Mouse (Mus musculus) ES-Bruce4 (cell line): ENCODE measurements around the gene Mmp14. TPM values are rescaled to one million over a fixed set of nuclear protein-coding genes. Genes with fewer than 3 reads are reported as not detected.

Experiments
- H3K27ac ChIP-seq: 2 replicates; pipeline ENCODE4 v1.5.1; 2012; ENCODE audit warnings: low read length, inconsistent platforms; ENCODE audit not compliant: insufficient read depth
- H3K27me3 ChIP-seq: 2 replicates; pipeline ENCODE4 v1.6.1; 2012; ENCODE audit warnings: mild to moderate bottlenecking, low read length, inconsistent platforms; ENCODE audit not compliant: control insufficient read depth, poor library complexity, insufficient read depth, severe bottlenecking
- H3K36me3 ChIP-seq: 2 replicates; pipeline ENCODE4 v1.6.1; 2012; ENCODE audit warnings: inconsistent platforms, mild to moderate bottlenecking, low read length, moderate library complexity; ENCODE audit not compliant: control insufficient read depth, poor library complexity, insufficient read depth, severe bottlenecking
- H3K4me1 ChIP-seq: one replicate; pipeline ENCODE4 v1.8.1; 2011; ENCODE audit warnings: low read length; ENCODE audit not compliant: control insufficient read depth, insufficient read depth
- H3K4me3 ChIP-seq: 2 replicates; pipeline ENCODE4 v1.5.1; 2011; ENCODE audit warnings: low read depth, mild to moderate bottlenecking, low read length
- H3K9ac ChIP-seq: 2 replicates; pipeline ENCODE4 v1.6.1; 2012; ENCODE audit warnings: low read depth, mild to moderate bottlenecking, inconsistent platforms; ENCODE audit not compliant: poor library complexity, severe bottlenecking
- H3K9me3 ChIP-seq: replicated peaks from 2 replicates; pipeline ENCODE4 v1.6.1; 2012; ENCODE audit warnings: mild to moderate bottlenecking, low read length, inconsistent platforms; ENCODE audit not compliant: control insufficient read depth, poor library complexity, insufficient read depth, severe bottlenecking
- CTCF ChIP-seq: IDR thresholded peaks from one replicate; pipeline ENCODE4 v1.8.1; 2011; ENCODE audit warnings: low read depth, low read length
- EP300 ChIP-seq: IDR thresholded peaks from 2 replicates; pipeline ENCODE4 v1.6.1; 2011; ENCODE audit warnings: low read depth, low read length; ENCODE audit not compliant: insufficient read depth
- POLR2A ChIP-seq: IDR thresholded peaks from one replicate; pipeline ENCODE4 v1.8.1; 2011; ENCODE audit warnings: low read length; ENCODE audit not compliant: insufficient read depth
- polyA plus RNA-seq: library from polyadenylated mRNA; stranded (reverse); fragments of >200 nt; gene quantifications from 2 replicates; pipeline ENCODE4 v1.2.4, GENCODE M21; 2011; ENCODE audit warnings: low read depth; ENCODE audit not compliant: missing spikeins, insufficient read depth, insufficient read length

The Mmp14 gene
- polyA plus RNA-seq, 1 experiment = 50.4 TPM

GRCm38 (mm10) chr14:54462146-54462545, 30.7 kb downstream of the Mmp14 start:
- Histone ChIP-seq H3K36me3 (no peaks in the 10 kb centered on the region), H3K27ac (no peak overlapping the region), H3K9me3 (no peaks in the 10 kb centered on the region), H3K4me3 (no peak overlapping the region), H3K27me3 (peaks cover 1% of the 10 kb centered on the region; the same call in 1 of the 2 replicates), H3K4me1 (no peaks in the 10 kb centered on the region), H3K9ac (no peak overlapping the region)
- TF ChIP-seq CTCF (no peak), EP300 (no peak), POLR2A (no peak)

DNA sequence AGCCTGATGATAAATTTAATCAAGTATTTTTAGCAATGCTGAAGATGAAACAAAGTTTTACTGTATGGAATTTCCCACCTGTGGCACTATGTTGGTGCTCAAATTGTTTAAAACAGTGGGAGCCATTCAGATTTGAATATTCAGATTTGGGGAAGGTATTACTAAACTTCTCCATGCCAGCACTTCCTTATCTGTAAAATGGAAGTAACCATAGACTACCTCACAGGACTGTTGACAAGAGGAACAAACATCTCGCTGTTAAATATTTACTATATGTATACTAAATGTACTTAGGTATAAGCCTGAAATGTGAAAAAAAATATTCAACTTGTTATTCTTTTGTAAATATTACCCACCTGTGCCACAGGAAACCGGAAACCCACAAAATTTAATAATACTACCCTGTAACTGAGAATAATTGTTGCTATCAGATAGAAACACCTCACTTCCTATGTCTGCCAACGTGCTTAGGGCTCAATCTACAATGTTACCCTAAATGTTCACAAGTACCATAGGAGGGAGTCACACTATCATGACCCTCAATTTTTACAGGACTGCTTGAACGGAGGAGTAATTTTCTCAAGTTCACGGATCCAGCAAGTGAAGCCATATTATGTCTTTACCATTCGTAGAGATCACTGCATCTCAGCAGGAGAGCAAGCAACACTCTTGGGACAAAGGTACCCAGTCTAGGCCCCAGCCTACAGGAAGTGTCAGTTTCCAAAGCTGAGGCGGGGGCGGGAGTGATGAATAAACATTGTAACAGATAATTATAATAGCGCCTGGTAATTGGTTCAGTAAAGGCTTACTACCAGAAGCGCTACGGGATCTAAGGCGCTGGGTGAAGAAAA, 31.9 kb downstream of the Mmp14 start:
- Histone ChIP-seq H3K4me3 (peak overlapping the region; percentile 59), H3K9ac (0 out of 2 replicates have a peak overlapping the region, but pooled peaks have one; percentile 84), H3K27ac (peak overlapping the region; percentile 68), H3K36me3 (no peaks in the 10 kb centered on the region), H3K4me1 (no peaks in the 10 kb centered on the region), H3K9me3 (no peaks in the 10 kb centered on the region), H3K27me3 (no peaks in the 10 kb centered on the region)
- TF ChIP-seq EP300 (no peak), POLR2A (no peak), CTCF (no peak)

GRCm38 (mm10) chr14:54463959-54464292, 32.5 kb downstream of the Mmp14 start, which contains the start of gene Lrp10:
Gene Lrp10, plus strand, starts transcription at chr14:54464137.
- Histone ChIP-seq H3K4me1 (no peaks in the 10 kb centered on the region), H3K27me3 (no peaks in the 10 kb centered on the region), H3K9me3 (no peaks in the 10 kb centered on the region), H3K36me3 (no peaks in the 10 kb centered on the region), H3K4me3 (peak within 1 kb of the TSS; percentile 87), H3K9ac (peak within 1 kb of the TSS; percentile 84), H3K27ac (peak within 1 kb of the TSS; percentile 68)
- TF ChIP-seq CTCF = no peak
- TF ChIP-seq EP300 = no peak
- TF ChIP-seq POLR2A = peak; percentile 33

DNA sequence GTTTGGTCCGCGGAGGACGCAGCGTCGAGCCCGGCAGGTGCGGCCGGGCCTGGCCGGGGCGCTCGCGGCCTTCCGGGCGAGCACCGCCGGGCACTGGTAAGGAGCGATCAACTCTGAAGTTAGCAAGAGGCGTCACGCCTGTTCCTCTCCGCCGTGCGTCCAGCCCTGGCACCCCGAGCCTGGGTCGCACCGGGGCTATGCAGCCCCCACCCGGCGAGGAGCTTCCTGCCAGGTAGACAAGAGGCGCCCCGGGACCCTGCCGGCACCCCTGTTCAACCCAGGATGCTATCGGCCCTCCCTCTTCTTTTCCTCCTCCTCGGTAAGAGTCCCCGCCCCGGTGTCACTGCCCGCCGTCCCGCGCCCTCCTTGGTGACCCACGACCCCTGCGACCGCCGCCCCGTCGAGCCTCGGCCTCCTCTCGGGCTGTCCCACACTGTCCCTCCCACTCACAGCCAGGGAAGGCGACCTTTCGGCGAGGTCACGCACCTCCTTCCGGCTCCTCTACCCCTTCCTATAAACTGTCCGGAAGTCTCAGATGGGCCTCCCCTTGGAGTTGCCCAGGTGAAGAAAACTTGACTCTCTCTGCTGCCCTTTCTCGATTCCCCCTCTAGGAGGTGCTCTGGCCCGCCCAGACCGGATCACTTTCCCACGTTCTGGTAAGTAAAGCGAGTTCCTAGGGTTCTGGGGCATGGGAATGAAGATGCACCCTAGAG, 33.0 kb downstream of the Mmp14 start:
- TF ChIP-seq CTCF (peak; percentile 73), EP300 (no peak)
- Histone ChIP-seq H3K27ac (no peak overlapping the region; the same call in 1 of the 2 replicates), H3K9ac (peak overlapping the region; percentile 84), H3K9me3 (no peaks in the 10 kb centered on the region), H3K27me3 (no peaks in the 10 kb centered on the region), H3K36me3 (peaks cover 4% of the 10 kb centered on the region; the same call in 1 of the 2 replicates), H3K4me1 (no peaks in the 10 kb centered on the region), H3K4me3 (peak overlapping the region; percentile 87)

DNA sequence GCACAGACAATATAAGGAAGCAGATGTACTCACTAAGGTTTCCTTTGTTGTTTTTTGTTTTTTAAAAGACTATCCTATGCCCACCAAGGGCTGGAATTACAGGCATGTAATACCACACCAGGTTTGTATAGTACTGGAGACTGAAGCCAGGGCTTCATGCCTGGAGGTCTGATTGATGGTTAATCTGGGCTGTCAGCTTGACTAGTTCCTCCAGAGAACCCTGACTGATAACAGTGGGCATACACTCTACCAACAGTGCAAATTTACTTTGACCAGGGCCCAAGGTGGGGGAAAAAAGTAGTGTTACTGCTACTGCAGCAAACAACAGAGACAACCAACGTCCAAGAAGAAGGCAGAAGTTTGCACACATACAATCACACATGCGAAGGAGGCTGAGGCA, 40.1 kb downstream of the Mmp14 start:
- Histone ChIP-seq H3K36me3 (peaks cover 6% of the 10 kb centered on the region; the same call in 1 of the 2 replicates), H3K9ac (no peak overlapping the region), H3K9me3 (no peaks in the 10 kb centered on the region), H3K27me3 (no peaks in the 10 kb centered on the region), H3K27ac (no peak overlapping the region), H3K4me3 (no peak overlapping the region), H3K4me1 (no peaks in the 10 kb centered on the region)
- no peak for TF ChIP-seq CTCF
- no peak for TF ChIP-seq POLR2A
- TF ChIP-seq EP300 = no peak

DNA sequence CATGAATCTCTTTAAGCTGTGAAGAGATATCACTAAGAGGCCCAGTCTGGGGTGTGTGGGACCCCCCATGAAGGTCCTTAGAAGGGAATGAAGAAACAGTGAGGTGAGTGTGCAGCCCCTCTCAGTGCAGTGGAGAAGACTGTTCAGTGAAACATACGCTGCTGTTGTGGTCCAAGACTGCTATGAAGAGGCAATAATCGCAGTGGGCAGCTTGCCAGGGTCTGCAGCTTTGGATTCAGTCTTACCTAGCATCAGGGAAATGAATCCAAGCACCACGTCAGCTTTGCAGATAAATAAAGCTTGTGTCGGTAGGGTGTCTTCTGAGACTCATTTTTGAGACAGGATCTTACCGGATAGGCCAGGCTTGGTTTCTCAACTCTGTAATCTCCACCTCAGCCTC, 41.3 kb downstream of the Mmp14 start:
- TF ChIP-seq EP300 (no peak), POLR2A (no peak), CTCF (no peak)
- H3K27ac ChIP-seq = no peak overlapping the region
- no peaks in the 10 kb centered on the region for H3K9me3 ChIP-seq
- no peaks in the 10 kb centered on the region for H3K4me1 ChIP-seq
- H3K4me3 ChIP-seq = no peak overlapping the region
- no peak overlapping the region for H3K9ac ChIP-seq
- H3K36me3 ChIP-seq = peaks cover 6% of the 10 kb centered on the region; the same call in 1 of the 2 replicates
- no peaks in the 10 kb centered on the region for H3K27me3 ChIP-seq
